Mouse (Mus musculus) kidney, embryonic 14.5 days (tissue): ENCODE measurements around the gene Sctr. TPM values are rescaled to one million over a fixed set of nuclear protein-coding genes. Genes with fewer than 3 reads are reported as not detected.
A peak's percentile ranks its signal among the peaks of the same experiment; 100 is the strongest.

Experiments
- ATAC-seq: fragments of 200-750 bp; cut with Nextera tagmentation; 2 replicates; pipeline ENCODE4 v1.8.0; 2017; ENCODE audit warnings: moderate number of reproducible peaks, mild to moderate bottlenecking, moderate TSS enrichment, moderate library complexity; ENCODE audit not compliant: low FRiP score, low TSS enrichment
- H3K27ac ChIP-seq: fragments of 300-500 bp; sonication (generic); 2 replicates; pipeline ENCODE4 v1.5.1; 2014; ENCODE audit warnings: low read depth, mild to moderate bottlenecking, low read length, moderate library complexity, mixed read lengths
- H3K27me3 ChIP-seq: fragments of 300-500 bp; sonication (generic); 2 replicates; pipeline ENCODE4 v1.6.1; 2014; ENCODE audit warnings: mild to moderate bottlenecking, low read length; ENCODE audit not compliant: control insufficient read depth, insufficient read depth
- H3K36me3 ChIP-seq: fragments of 300-500 bp; sonication (generic); 2 replicates; pipeline ENCODE4 v1.6.1; 2014; ENCODE audit warnings: low read length, mixed read lengths; ENCODE audit not compliant: control insufficient read depth, insufficient read depth
- H3K4me1 ChIP-seq: fragments of 300-500 bp; sonication (generic); 2 replicates; pipeline ENCODE4 v1.6.1; 2014; ENCODE audit warnings: low read length, mixed read lengths; ENCODE audit not compliant: control insufficient read depth, insufficient read depth
- H3K4me2 ChIP-seq: fragments of 300-500 bp; sonication (generic); replicated peaks from 2 replicates; pipeline ENCODE4 v1.6.1; 2014; ENCODE audit warnings: low read depth, mild to moderate bottlenecking, low read length
- H3K4me3 ChIP-seq: fragments of 300-500 bp; sonication (generic); 2 replicates; pipeline ENCODE4 v1.5.1; 2014; ENCODE audit warnings: mild to moderate bottlenecking, low read length
- H3K9ac ChIP-seq: fragments of 300-500 bp; sonication (generic); 2 replicates; pipeline ENCODE4 v1.6.1; 2014; ENCODE audit warnings: low read depth, mild to moderate bottlenecking, low read length, moderate library complexity
- H3K9me3 ChIP-seq: fragments of 300-500 bp; sonication (generic); 2 replicates; pipeline ENCODE4 v1.6.1; 2016; ENCODE audit warnings: low read length; ENCODE audit not compliant: control insufficient read depth
- WGBS: fragments of 180-500 bp; shearing (Covaris S2); extraction: QIAGEN DNeasy Blood & Tissue Kit; methylation state at CpG from one replicate; pipeline ENCODE4 v1.1.7; 2014; 5-methylcytosine and 5-hydroxymethylcytosine counted together
- polyA plus RNA-seq: library from polyadenylated mRNA; unstranded; fragments of >200 nt; fragmentation: Nextera tagmentation; extraction: Ambion mirVana; gene quantifications from 2 replicates; pipeline ENCODE4 v1.2.1, GENCODE M21; 2014

The Sctr gene
- polyA plus RNA-seq: 0.34 and 0.40 TPM in 2 replicates

GRCm38 (mm10) chr1:120006844-120007790 is at the start of gene Sctr:
TSS of gene Sctr (plus strand) at chr1:120006894.
- Histone ChIP-seq H3K9me3 (no peaks in the 10 kb centered on the region), H3K9ac (peak within 1 kb of the TSS; percentile 45; the same call in 1 of the 2 replicates), H3K4me1 (no peaks in the 10 kb centered on the region), H3K36me3 (no peaks in the 10 kb centered on the region), H3K4me3 (peak within 1 kb of the TSS; percentile 40), H3K27ac (no peak within 1 kb of the TSS), H3K4me2 (peak within 1 kb of the TSS; percentile 78), H3K27me3 (peaks cover 3% of the 10 kb centered on the region; the same call in 1 of the 2 replicates)
- WGBS: 1% methylated on average over 39 of the region's 39 CpGs
- ATAC-seq: peak; percentile 74

GRCm38 (mm10) chr1:119957716-119958222 is 48.9 kb upstream of the Sctr start:
- 41% methylated on average over 9 of the region's 9 CpGs for WGBS
- no peaks in the 10 kb centered on the region for H3K4me1 ChIP-seq
- H3K9me3 ChIP-seq: no peaks in the 10 kb centered on the region
- no peak overlapping the region for H3K9ac ChIP-seq
- H3K36me3 ChIP-seq: no peaks in the 10 kb centered on the region
- no peak overlapping the region for H3K4me2 ChIP-seq
- no peak overlapping the region for H3K4me3 ChIP-seq
- ATAC-seq: no peak
- no peaks in the 10 kb centered on the region for H3K27me3 ChIP-seq
- no peak overlapping the region for H3K27ac ChIP-seq

DNA sequence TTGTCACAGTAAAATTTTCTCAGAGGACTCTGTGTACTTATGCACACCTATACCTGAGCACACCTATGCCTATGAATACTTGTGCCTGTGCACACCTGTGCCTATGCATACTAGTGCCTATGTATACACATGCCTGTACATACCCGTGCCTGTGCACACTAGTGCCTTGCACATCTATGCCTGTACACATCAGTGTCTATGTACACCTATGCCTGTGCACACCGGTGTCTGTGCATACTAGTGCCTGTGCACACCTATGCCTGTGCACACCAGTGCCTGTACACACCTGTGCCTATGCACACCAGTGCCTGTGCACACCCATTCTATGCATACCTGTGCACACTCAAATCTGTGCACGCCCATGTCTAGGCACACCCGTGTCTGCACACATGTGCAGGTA is 47.2 kb upstream of the Sctr start:
- Histone ChIP-seq H3K27ac (no peak overlapping the region), H3K4me1 (no peaks in the 10 kb centered on the region), H3K4me3 (no peak overlapping the region), H3K27me3 (no peaks in the 10 kb centered on the region), H3K9ac (no peak overlapping the region), H3K9me3 (no peaks in the 10 kb centered on the region), H3K36me3 (no peaks in the 10 kb centered on the region), H3K4me2 (no peak overlapping the region)
- ATAC-seq: peak; percentile 39; the same call in 1 of the 2 replicates
- 91% methylated on average over 4 of the region's 4 CpGs for WGBS

DNA sequence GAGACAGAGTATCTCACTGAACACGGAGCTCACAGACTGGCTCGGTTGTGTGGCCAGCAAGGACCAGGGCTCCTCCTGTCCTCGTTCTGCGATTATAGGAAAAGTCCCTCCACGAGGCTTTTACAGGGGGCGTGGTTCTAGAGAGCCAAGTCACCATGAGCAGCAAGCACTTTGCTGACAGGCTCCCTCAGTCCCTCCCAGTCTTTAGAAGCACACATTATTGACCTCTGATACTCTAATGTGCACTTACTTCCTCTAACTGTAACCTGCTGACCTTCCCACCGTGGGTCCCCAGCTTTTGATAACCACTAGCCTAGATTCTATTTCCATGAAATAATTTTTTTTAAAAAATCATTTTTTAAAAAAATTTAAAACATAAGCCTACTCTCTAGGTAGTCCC is 46.8 kb upstream of the Sctr start:
- Histone ChIP-seq H3K4me2 (no peak overlapping the region), H3K9ac (no peak overlapping the region), H3K27me3 (no peaks in the 10 kb centered on the region), H3K36me3 (no peaks in the 10 kb centered on the region), H3K4me3 (no peak overlapping the region), H3K27ac (no peak overlapping the region), H3K4me1 (no peaks in the 10 kb centered on the region), H3K9me3 (no peaks in the 10 kb centered on the region)
- 52% methylated on average over 7 of the region's 7 CpGs for WGBS
- ATAC-seq: no peak

DNA sequence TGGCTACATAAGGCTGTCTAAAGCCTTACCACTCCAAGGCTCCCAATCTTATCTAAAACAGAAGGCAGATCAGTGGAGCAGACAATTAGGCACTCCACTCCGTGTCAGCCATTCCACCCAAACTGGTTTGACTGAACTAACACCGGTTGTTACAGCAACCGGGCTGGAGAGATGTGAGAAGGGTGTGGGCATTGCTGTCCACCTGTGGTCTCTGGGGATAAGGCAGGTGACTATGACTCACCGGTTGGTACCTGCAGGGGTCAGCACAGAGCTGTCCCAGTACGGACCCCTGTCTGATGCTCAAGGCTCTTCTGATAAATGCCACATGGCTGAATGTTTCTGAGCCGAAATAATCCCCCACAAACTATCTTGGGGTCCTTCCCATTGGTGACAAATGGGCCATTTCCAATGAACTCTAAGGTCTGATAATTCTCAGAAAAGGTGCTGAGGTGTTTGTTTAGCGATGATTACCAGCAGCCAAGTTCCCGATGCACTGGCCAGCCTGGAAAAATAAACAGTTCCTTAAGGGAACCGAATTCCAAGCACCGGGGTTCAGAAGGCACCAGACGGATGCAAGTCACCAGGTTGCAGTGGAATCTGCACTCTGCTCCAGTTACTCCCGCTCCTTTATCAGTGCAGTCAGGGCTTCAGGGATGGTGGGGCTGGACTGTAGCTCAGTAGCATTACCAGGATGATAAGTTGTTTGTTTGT is 40.7 kb upstream of the Sctr start:
- Histone ChIP-seq H3K4me3 (no peak overlapping the region), H3K9me3 (no peaks in the 10 kb centered on the region), H3K4me1 (no peaks in the 10 kb centered on the region), H3K27me3 (no peaks in the 10 kb centered on the region), H3K36me3 (no peaks in the 10 kb centered on the region), H3K4me2 (no peak overlapping the region), H3K27ac (no peak overlapping the region), H3K9ac (no peak overlapping the region)
- 47% methylated on average over 12 of the region's 12 CpGs for WGBS
- peak; percentile 46; the same call in 1 of the 2 replicates for ATAC-seq

DNA sequence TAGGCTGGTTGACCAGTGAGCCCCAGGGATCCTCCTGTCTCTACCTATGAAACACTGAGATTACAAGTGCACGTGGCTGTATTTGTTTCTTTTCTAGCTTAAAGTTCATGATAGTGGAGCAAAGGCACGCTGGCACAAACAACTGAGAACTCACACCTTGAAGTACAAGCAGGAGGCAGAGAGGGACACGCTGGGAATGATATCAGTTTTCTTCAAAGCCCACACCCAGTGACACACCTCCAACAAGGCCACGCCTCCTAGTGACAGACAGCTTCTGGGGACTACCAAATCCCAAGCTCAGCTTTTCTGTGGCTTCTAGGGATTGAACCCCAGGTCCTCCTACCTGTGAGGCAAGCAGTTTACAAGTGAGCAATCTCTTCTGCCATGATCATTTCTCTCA is 33.6 kb upstream of the Sctr start:
- 35% methylated on average over 4 of the region's 4 CpGs for WGBS
- H3K9me3 ChIP-seq: no peaks in the 10 kb centered on the region
- ATAC-seq: no peak
- no peak overlapping the region for H3K27ac ChIP-seq
- H3K27me3 ChIP-seq: no peaks in the 10 kb centered on the region
- H3K4me3 ChIP-seq: no peak overlapping the region
- no peak overlapping the region for H3K9ac ChIP-seq
- H3K36me3 ChIP-seq: no peaks in the 10 kb centered on the region
- H3K4me1 ChIP-seq: no peaks in the 10 kb centered on the region
- no peak overlapping the region for H3K4me2 ChIP-seq

- no peak overlapping the region for H3K27ac ChIP-seq
- H3K9ac ChIP-seq: no peak overlapping the region
- 73% methylated on average over 4 of the region's 4 CpGs for WGBS
- ATAC-seq: no peak
- no peak overlapping the region for H3K4me3 ChIP-seq
- no peaks in the 10 kb centered on the region for H3K4me1 ChIP-seq
- no peaks in the 10 kb centered on the region for H3K36me3 ChIP-seq
- H3K9me3 ChIP-seq: peaks cover under 1% of the 10 kb centered on the region; the same call in 1 of the 2 replicates
- H3K4me2 ChIP-seq: no peak overlapping the region
- H3K27me3 ChIP-seq: no peaks in the 10 kb centered on the region
Observed at GRCm38 (mm10) chr1:119975141-119975540, 31.6 kb upstream of the Sctr start.

DNA sequence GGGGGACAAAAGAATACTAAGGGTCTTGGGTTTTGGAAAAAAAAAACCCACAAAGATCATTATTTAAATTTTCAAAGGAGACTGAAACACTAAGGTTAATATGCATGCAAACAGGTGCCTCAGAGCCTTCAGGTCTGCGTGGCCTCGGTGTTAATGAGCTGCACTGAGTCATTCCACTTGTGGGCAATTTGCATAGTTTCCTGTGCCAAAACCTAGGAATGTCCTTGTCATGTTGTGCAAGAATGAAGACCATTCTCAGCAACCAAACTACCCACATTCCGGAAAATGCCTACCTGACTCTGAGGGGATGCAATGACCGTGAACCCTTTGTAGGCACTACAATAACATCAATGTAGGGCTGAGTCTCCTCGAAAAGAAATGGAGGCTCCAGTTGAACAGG is 20.1 kb upstream of the Sctr start:
- WGBS: 87% methylated on average over 5 of the region's 5 CpGs
- Histone ChIP-seq H3K27me3 (no peaks in the 10 kb centered on the region), H3K4me1 (no peaks in the 10 kb centered on the region), H3K9me3 (no peaks in the 10 kb centered on the region), H3K36me3 (no peaks in the 10 kb centered on the region), H3K9ac (no peak overlapping the region), H3K4me2 (no peak overlapping the region), H3K27ac (no peak overlapping the region), H3K4me3 (no peak overlapping the region)
- no peak for ATAC-seq
